Mouse (Mus musculus) liver, adult 2 months (tissue): ENCODE data around the gene Tradd.

Source experiments
- CTCF ChIP-seq: fragments of 200-500 bp; IDR thresholded peaks from 2 replicates; pipeline ENCODE4 v1.5.1; 2011; ENCODE audit warnings: low read depth, low read length, control low read depth
- POLR2A ChIP-seq: fragments of 200-500 bp; IDR thresholded peaks from 2 replicates; pipeline ENCODE4 v1.6.1; 2011; ENCODE audit warnings: low read length, control low read depth; ENCODE audit not compliant: insufficient read depth; ENCODE audit errors: extremely low read depth

DNA sequence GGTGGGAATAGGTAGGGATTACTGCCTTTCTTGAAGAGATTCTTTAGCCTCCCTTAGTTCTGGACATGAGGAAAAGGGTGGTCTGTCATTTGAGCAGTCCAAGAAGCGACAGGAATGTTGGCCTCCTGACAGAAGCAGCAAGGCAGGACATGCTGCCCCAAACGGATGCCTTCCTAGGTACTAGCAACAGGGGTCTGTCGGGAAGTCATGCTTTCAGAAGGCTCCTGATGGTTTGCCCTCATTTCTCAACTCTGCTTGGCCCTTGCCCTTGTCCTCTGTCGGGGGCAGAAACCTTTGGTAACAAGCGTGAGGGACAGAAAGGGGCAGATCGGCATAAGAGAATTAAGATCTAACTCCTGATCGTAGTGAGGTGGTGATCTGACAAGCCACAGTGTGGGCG is 45.7 kb upstream of the Tradd start:
- no peak for TF ChIP-seq CTCF
- TF ChIP-seq POLR2A, result no peak
